Mouse (Mus musculus) kidney, postnatal 14 days (tissue): ENCODE results near the gene Gm7102.
"Not testable (repeated sequence)": the region's sequence is repeated elsewhere in the genome, so short reads cannot be mapped to it uniquely, and the experiment has no call there.

Experiments
- DNase-seq: peaks from one replicate; pipeline ENCODE4 v3.0.0; 2022; ENCODE audit warnings: mixed read lengths

Gene Gm7102

DNA sequence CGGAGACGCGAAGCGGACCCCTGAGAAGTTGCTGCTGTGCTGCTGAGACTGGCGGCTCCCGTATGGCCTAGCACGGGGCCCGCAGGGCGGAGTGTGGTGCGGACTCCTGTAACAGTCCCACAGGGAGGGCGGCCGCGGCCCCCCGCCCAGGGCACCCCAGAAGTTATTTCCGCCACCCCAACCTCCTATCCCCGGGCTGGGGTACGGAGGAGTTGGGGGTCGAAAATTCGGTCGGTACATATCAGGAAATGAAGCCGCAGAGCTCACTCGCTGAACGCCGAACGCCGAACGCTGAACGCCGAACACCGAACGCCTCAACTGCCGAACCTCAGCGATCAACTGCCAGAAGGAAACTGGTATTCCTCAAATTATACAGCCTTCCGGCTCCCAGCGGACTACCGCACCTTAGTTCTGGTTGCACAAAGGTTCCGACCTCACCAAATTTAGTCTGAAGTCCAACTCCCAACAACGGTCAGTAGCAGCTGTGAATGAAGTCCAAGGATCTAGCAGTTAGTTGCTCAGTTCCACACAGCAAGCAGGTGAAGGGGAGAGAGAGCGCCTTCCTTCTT lies at the start of gene Gm7102:
Gene Gm7102, minus strand, starts transcription at position 554 of the 569 bp plus-strand sequence.
- DNase-seq = peak; percentile 8

DNA sequence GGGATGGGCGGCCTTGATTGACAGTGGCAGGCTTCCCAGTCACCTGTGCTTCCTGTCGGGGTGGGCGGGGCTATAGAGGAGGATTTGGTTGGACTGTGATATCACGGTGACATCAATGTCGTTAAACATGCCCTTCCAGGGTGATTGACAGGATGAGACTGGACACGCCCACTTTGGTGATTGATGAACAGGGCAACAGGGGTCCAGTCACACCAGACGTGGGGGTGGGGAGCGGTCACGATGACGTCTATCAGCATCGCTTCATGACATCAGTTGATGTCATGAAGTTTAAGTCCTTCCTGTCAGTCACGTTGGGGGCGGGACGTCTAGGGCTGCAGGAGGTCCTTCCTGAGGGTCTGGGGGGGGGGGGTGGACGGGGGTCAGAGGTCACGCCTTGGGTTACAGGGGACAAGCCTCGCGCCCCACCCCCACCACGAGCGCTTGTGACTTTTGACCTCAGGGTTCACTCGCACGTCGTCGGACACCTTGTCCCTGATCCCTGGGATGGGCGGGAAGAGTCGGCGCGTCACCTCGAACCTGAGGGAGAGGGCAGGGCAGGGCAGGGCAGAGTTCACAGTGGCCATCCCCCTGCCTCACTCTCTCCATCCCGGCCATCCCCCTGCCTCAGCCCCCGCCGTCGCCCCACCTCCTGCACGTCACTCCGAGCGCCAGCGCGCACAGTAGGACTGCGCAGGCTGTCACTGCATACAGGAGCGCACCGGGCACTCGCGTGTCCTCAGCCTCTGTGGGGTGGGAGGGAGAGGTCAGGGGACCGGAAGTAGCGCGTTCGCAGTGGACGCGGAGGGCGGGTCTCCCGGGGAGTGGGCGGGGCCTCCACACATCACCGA lies 48.8 kb upstream of the Gm7102 start:
- peak; percentile 10 for DNase-seq

DNA sequence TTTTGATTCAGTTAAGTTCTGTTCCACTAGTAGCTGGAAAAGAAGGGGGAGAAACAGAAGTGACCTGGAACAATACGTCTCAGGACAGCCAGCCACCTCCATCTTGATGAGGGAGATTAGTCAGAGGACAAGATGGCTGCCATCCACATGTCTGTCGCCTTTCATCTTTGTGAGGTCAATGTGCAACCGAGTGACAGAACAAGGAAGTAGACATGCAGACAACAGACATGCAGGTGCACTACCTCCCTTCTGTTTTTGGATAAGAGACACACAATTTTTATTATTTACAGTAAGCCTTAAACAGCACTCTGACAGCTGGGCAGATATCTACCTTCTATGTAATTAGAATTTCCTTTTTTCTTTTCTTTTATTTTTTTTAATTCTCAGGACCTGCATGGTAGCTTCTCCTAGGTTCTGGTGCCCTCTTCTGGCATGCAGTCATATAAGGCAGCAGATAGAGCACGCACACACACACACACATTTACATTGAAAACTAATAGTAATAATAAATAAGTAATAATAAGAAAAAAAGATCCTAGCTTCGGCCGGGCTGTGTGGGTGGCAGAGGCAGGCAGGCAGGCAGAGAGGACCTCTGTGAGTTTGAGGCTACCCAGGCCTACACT lies 47.7 kb upstream of the Gm7102 start:
- peak; percentile 9 for DNase-seq

DNA sequence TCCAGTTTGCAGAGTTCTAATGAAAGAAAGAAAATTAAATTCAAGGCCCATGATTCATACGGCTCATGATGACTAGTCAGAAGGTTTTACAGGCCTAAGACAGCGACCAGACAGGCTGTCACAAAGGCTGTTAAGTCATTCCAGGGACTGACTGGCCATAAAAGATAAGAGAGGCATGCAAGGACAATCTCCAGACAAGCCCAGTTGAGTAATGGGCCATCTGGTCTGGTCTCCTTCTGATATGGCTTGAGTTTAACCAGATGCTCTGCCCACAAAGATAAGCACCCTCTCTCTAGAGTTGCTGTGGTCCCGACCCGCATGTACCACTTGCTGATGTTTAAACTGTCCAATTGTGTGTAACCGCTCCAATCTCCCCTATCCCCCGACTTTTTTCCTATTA lies 31.4 kb upstream of the Gm7102 start:
- not testable (repeated sequence) for DNase-seq

DNA sequence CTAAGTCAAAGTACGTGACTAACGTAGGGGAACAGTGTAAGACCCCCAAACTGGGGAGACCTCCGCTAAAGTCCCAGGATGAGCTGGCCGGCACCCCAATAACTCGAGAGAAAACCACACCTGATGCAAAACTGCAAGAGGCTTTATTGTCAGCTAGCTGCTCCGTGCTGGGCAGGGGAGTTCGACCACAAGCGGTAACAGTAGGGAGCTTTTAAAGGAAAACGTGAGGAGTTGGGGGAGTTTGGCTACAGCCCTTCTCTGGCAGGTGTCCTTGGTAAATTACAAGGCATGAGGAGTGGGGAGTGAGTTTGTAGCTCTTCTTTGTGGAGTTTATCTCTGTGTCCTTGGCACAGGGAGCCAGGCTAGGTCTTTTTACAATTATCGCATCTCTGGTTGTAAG lies 23.7 kb upstream of the Gm7102 start:
- peak; percentile 26 for DNase-seq

DNA sequence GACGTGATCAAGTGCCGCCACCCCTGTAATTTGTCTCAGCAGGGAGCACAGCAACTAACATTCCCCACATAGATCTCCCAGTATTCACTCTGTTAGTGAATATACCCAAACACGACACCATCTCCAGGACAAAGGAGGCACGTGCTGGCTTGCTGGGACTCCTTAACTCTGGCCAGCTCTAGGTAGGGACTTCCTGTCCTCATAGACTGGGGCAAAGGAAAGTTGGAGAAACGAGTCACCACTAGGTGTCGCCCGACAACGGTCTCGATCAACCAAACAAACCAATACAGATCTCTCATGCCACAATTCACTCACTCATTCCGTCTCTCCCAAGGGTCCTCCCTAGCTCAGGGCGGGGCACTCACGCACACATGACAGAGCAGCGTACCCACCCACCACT lies 23.2 kb upstream of the Gm7102 start:
- DNase-seq = peak; percentile 90

DNA sequence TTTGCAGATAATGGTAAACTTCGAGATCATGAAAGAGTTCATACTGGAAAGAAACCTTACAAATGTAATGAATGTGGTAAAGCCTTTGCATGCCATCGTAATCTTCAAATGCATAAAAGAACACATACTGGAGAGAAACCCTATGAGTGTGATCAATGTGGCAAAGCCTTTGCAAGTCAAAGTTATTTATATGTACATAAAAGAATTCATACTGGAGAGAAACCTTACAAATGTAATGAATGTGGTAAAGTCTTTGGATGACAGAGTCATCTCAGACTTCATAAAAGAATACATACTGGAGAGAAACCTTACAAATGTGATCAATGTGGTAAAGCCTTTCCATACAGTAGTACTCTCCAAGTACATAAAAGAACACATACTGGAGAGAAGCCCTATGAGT lies 7.5 kb upstream of the Gm7102 start, which contains the start of gene Gm6020:
Gene Gm6020, plus strand, starts transcription at position 301 of the 400 bp plus-strand sequence.
- DNase-seq = not testable (repeated sequence)

DNA sequence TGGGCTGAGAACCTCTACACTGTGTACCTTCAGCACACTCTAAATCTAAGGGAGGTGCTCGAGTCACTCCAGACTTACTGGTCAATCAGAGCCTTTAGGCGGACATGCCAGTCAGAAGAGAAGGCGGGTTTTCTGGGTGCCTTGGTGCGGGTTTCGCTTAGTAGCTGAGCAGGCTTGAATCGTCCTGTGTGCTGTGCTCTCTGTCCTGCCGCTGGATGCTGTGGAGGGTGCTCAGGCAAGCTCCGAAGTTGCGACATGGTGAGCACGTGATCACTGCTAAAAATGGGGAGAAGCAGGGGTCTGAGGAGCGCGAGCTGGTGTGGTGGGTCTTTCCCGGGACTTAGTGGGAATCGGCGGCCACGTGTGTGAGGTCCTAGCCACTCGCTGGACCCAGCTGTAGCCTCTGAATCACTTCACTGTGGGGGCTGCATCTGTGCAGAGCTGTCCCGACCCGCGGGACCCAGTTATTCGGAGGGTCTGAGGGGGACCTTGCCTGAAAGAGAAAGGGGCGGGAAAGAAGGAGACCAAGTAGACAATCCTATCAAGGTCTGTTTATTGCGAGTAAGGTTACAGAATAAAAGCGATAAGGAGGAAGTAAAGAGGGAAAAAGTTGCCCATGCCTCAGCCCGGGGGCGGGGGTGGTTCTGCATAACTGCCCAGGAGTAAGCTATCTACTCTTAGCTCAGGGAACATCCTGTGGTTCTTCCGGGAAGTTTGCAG lies 24.2 kb downstream of the Gm7102 start:
- DNase-seq = peak; percentile 23

DNA sequence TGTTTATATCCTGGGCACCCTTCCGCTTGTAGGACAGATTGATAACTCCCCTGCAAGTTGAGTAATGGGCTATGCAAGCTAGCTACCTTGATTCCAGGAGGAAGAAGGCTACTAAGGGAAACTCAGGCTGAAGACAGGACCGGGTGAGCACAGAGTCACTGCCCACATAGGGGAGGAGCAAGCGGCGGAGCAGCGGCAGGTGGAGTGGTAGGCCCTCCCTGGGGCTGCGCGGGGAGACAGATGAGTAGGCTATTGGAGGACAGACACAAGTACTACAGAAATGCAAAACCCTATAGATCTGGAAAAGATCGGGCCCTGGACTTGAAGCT lies 24.8 kb downstream of the Gm7102 start:
- DNase-seq = peak; percentile 47

DNA sequence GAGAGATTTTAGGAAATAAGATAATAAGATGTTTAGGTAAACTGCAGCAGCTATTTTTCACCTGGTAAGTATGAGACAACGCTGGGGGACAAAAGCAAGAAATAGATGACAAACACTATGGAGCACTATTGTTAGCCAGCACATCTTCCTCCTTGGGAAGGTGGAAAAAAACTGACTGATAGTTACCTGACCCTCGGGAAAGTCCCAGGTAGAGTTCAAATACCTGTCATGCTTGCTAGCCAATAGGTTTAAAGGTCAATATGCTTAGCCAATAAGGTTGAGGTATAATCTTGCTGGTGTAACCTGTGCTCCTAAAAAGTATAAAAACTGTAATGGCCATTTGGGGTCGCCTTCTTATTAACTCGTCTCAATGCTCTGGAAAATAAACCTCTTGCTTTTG lies 34.8 kb downstream of the Gm7102 start:
- DNase-seq = no peak

DNA sequence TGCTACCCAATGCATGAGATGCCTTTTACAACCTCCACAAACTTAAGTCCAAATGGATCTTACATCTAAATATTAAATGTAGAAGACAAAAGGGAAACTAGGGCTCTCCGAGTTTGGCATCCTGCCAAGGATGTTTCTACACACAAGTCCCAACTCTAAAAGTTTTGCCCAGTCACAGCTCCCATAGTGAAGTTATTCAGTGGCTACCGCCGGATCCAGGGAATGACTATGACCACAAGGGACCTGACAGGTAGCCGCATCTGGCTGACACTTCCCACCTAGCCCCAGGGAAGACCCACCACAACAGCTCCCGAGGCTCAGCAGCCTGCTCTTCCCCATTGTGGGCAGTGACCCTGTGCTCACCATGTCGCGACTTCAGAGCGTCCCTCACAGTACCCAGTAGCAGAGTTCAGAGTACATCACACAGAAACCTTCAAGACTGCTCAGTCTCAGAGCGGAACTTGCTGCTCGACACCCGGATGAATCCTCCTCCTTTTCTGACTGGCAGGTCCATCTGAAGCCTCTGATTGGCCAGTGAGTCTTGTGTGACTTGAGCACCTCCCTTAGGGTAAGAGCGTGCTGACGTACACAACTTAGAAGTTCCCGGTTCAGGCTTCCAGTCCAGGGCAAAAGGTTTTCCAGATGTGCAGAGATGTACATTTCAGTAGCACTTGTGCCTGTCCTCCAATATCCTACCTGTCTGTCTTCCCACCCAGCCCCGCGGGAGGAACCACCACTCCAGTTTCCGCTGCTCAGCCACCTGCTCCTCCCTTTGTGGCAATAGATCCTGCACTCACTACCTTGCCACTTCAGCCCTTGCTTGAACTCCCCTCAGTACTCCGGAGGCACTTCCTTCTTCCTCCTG lies 35.5 kb downstream of the Gm7102 start, which contains the start of gene Zfp950:
Gene Zfp950, minus strand, starts transcription at position 499 of the 865 bp plus-strand sequence.
- peak; percentile 91 for DNase-seq

DNA sequence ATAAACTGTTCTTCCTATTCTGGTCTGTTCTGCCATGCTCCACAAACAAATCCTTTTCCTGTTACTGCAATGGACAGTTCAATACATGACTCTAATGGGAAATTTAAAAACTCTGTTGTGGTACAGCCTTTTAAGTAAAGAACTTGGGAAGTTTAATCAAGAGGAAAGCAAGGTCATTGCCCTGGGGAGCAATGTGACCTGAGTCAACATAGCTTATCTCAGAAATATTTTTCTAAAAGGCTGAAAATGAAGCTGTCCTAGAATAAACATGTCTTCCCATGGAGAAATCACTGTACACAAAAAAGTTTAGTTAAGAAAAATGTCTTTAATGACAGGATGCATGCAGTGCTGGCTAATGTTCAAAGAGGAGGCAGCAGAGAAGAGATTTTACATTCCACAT lies 37.5 kb downstream of the Gm7102 start:
- DNase-seq = peak; percentile 14

DNA sequence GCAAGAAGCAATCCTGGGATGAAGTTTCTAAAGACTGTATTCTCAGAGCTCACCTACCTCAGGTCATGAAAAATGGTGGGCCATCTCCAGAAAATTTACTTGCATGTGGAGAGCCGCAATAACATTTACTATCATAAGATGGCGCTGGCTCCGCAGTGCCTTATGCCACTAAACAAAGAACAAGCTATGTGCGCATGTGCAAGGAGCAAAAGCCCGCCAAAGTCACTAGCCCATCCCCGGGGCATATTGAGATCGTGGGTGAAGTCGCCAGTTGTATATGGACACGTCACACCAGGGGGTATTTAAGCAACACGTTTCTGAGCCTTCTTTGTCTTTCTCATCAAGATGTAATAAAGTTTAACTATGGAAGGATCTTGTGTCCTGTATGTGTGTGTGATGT lies 45.0 kb downstream of the Gm7102 start:
- DNase-seq = no peak
